Mouse (Mus musculus): ENCODE results near the gene Ankrd33b. TPM values are rescaled to one million over a fixed set of nuclear protein-coding genes. Genes with fewer than 3 reads are reported as not detected.
A peak's percentile ranks its signal among the peaks of the same experiment; 100 is the strongest.

Ankrd33b gene
- polyA plus RNA-seq, 1 experiment = 7.6 TPM

GRCm38 (mm10) chr15:31253380-31253779 is 114.1 kb downstream of the Ankrd33b start:
- H3K4me3 ChIP-seq (ENCODE audit: control insufficient read depth, insufficient read depth, low read length) = no peak overlapping the region
- TF ChIP-seq CTCF (IDR thresholded peaks at IDR 0.05; ENCODE audit: borderline replicate concordance, control insufficient read depth, extremely low read depth, insufficient read depth, low read length, poor library complexity) = no peak
- no peak for TF ChIP-seq POLR2A (IDR thresholded peaks at IDR 0.05; ENCODE audit: control insufficient read depth, extremely low read depth, insufficient read depth, low read length, poor library complexity)
- DNase-seq = peak; percentile 9
- peaks cover 10% of the 10 kb centered on the region; the same call in 1 of the 2 replicates for H3K4me1 ChIP-seq (replicated peaks; ENCODE audit: control insufficient read depth, insufficient read depth, low read length)
- no peaks in the 10 kb centered on the region for H3K36me3 ChIP-seq (ENCODE audit: control insufficient read depth, insufficient read depth, low read length)
- H3K27ac ChIP-seq (ENCODE audit: control insufficient read depth, insufficient read depth, low read length) = no peak overlapping the region
- H3K27me3 ChIP-seq (ENCODE audit: control insufficient read depth, insufficient read depth, low read length) = no peaks in the 10 kb centered on the region
- 58% methylated on average over 8 of the region's 8 CpGs for WGBS

GRCm38 (mm10) chr15:31252590-31253311 is 114.8 kb downstream of the Ankrd33b start:
- H3K27me3 ChIP-seq (ENCODE audit: control insufficient read depth, insufficient read depth, low read length) = no peaks in the 10 kb centered on the region
- DNase-seq = no peak
- TF ChIP-seq CTCF (IDR thresholded peaks at IDR 0.05; ENCODE audit: borderline replicate concordance, control insufficient read depth, extremely low read depth, insufficient read depth, low read length, poor library complexity) (no peak), POLR2A (IDR thresholded peaks at IDR 0.05; ENCODE audit: control insufficient read depth, extremely low read depth, insufficient read depth, low read length, poor library complexity) (no peak)
- no peak overlapping the region for H3K27ac ChIP-seq (ENCODE audit: control insufficient read depth, insufficient read depth, low read length)
- H3K36me3 ChIP-seq (ENCODE audit: control insufficient read depth, insufficient read depth, low read length) = no peaks in the 10 kb centered on the region
- H3K4me3 ChIP-seq (ENCODE audit: control insufficient read depth, insufficient read depth, low read length) = no peak overlapping the region
- H3K4me1 ChIP-seq (replicated peaks; ENCODE audit: control insufficient read depth, insufficient read depth, low read length) = peaks cover 9% of the 10 kb centered on the region; the same call in 1 of the 2 replicates
- 95% methylated on average over 16 of the region's 16 CpGs for WGBS

- TF ChIP-seq CTCF (IDR thresholded peaks at IDR 0.05; ENCODE audit: borderline replicate concordance, control insufficient read depth, extremely low read depth, insufficient read depth, low read length, poor library complexity) (no peak), POLR2A (IDR thresholded peaks at IDR 0.05; ENCODE audit: control insufficient read depth, extremely low read depth, insufficient read depth, low read length, poor library complexity) (no peak)
- Histone ChIP-seq H3K4me3 (ENCODE audit: control insufficient read depth, insufficient read depth, low read length) (no peak overlapping the region), H3K4me1 (replicated peaks; ENCODE audit: control insufficient read depth, insufficient read depth, low read length) (peaks cover 9% of the 10 kb centered on the region; the same call in 1 of the 2 replicates), H3K27ac (ENCODE audit: control insufficient read depth, insufficient read depth, low read length) (no peak overlapping the region), H3K36me3 (ENCODE audit: control insufficient read depth, insufficient read depth, low read length) (no peaks in the 10 kb centered on the region), H3K27me3 (ENCODE audit: control insufficient read depth, insufficient read depth, low read length) (no peaks in the 10 kb centered on the region)
- 98% methylated on average over 6 of the region's 6 CpGs for WGBS
- no peak for DNase-seq
Measured at GRCm38 (mm10) chr15:31251189-31251588, 116.3 kb downstream of the Ankrd33b start.

- Histone ChIP-seq H3K4me3 (ENCODE audit: control insufficient read depth, insufficient read depth, low read length) (no peak overlapping the region), H3K27me3 (ENCODE audit: control insufficient read depth, insufficient read depth, low read length) (no peaks in the 10 kb centered on the region), H3K4me1 (replicated peaks; ENCODE audit: control insufficient read depth, insufficient read depth, low read length) (peaks cover 9% of the 10 kb centered on the region; the same call in 1 of the 2 replicates), H3K36me3 (ENCODE audit: control insufficient read depth, insufficient read depth, low read length) (no peaks in the 10 kb centered on the region), H3K27ac (ENCODE audit: control insufficient read depth, insufficient read depth, low read length) (no peak overlapping the region)
- DNase-seq = no peak
- 94% methylated on average over 3 of the region's 3 CpGs for WGBS
- TF ChIP-seq POLR2A (IDR thresholded peaks at IDR 0.05; ENCODE audit: control insufficient read depth, extremely low read depth, insufficient read depth, low read length, poor library complexity) (no peak), CTCF (IDR thresholded peaks at IDR 0.05; ENCODE audit: borderline replicate concordance, control insufficient read depth, extremely low read depth, insufficient read depth, low read length, poor library complexity) (no peak)
Measured at GRCm38 (mm10) chr15:31250676-31251075, 116.8 kb downstream of the Ankrd33b start.

- H3K4me3 ChIP-seq (ENCODE audit: control insufficient read depth, insufficient read depth, low read length) = no peak overlapping the region
- no peaks in the 10 kb centered on the region for H3K27me3 ChIP-seq (ENCODE audit: control insufficient read depth, insufficient read depth, low read length)
- H3K27ac ChIP-seq (ENCODE audit: control insufficient read depth, insufficient read depth, low read length) = no peak overlapping the region
- H3K4me1 ChIP-seq (replicated peaks; ENCODE audit: control insufficient read depth, insufficient read depth, low read length) = peaks cover 9% of the 10 kb centered on the region; the same call in 1 of the 2 replicates
- DNase-seq = no peak
- WGBS = 67% methylated on average over 2 of the region's 2 CpGs
- TF ChIP-seq POLR2A (IDR thresholded peaks at IDR 0.05; ENCODE audit: control insufficient read depth, extremely low read depth, insufficient read depth, low read length, poor library complexity) (no peak), CTCF (IDR thresholded peaks at IDR 0.05; ENCODE audit: borderline replicate concordance, control insufficient read depth, extremely low read depth, insufficient read depth, low read length, poor library complexity) (no peak)
- H3K36me3 ChIP-seq (ENCODE audit: control insufficient read depth, insufficient read depth, low read length) = no peaks in the 10 kb centered on the region
Measured at GRCm38 (mm10) chr15:31250027-31250426, 117.5 kb downstream of the Ankrd33b start.

GRCm38 (mm10) chr15:31248882-31249281 is 118.6 kb downstream of the Ankrd33b start:
- WGBS = 10% methylated on average over 7 of the region's 7 CpGs
- Histone ChIP-seq H3K4me1 (replicated peaks; ENCODE audit: control insufficient read depth, insufficient read depth, low read length) (peaks cover 9% of the 10 kb centered on the region; the same call in 1 of the 2 replicates), H3K36me3 (ENCODE audit: control insufficient read depth, insufficient read depth, low read length) (no peaks in the 10 kb centered on the region), H3K4me3 (ENCODE audit: control insufficient read depth, insufficient read depth, low read length) (no peak overlapping the region), H3K27me3 (ENCODE audit: control insufficient read depth, insufficient read depth, low read length) (no peaks in the 10 kb centered on the region), H3K27ac (ENCODE audit: control insufficient read depth, insufficient read depth, low read length) (no peak overlapping the region)
- DNase-seq = no peak
- TF ChIP-seq POLR2A (IDR thresholded peaks at IDR 0.05; ENCODE audit: control insufficient read depth, extremely low read depth, insufficient read depth, low read length, poor library complexity) (no peak), CTCF (IDR thresholded peaks at IDR 0.05; ENCODE audit: borderline replicate concordance, control insufficient read depth, extremely low read depth, insufficient read depth, low read length, poor library complexity) (no peak)
